Mouse (Mus musculus): ENCODE data around the gene 4931428F04Rik.

DNA sequence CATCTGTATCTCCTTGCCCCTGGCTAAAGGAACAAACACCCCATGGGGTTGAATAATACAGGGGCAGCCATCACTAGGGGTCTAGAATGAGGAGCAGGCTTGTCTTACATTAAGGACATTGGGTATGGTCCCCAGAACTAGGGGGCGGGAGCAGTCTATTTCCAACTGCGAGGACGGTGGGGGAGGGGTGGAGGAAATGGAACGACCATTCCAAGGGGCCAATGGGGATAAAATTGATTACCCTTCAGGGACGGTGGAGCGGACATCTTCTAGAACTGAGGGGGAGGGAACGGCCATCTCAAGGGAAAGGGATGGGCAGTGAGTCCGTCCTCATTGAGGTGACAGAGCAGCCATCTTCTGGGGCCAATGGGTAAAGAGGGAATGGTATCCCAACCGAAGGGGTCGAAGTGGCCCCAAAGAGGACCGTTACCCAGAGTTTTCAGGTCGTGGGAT lies 36.0 kb upstream of the 4931428F04Rik start:
- TF ChIP-seq EP300 (IDR thresholded peaks at IDR 0.05; ENCODE audit: low read depth) (no peak), CTCF (IDR thresholded peaks at IDR 0.05; ENCODE audit: low read depth) (no peak)

All from heart, postnatal 0 days (tissue).